Mouse (Mus musculus): Measurements from ENCODE around the gene Slc25a21. TPM values are rescaled to one million over a fixed set of nuclear protein-coding genes. Genes with fewer than 3 reads are reported as not detected.

Gene Slc25a21
- polyA plus RNA-seq, 1 experiment from 2014 or later = 12.6 TPM

DNA sequence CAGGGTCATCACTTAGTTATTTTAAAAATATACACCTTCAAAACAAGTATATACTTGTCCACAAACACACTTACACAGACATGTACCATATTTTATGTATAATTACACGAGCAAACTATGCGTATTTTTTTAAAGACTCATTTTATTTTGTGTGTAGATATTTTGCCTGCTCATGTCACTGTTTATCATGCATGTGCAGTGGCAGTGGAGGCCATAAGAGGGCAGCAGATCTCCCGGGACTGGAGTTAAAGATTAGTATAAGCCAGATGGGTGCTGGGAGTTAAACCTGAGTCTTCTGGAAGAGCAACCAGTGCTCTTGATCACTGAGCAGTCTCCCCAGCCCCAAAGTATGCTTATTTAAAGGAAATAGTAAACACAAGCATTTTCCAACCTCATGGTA, 522.5 kb downstream of the Slc25a21 start:
- H3K4me3 ChIP-seq (ENCODE audit: low read depth, low read length) = no peak overlapping the region
- H3K9me3 ChIP-seq (ENCODE audit: low read length) = no peaks in the 10 kb centered on the region
- ATAC-seq = no peak
- no peaks in the 10 kb centered on the region for H3K36me3 ChIP-seq (replicated peaks; ENCODE audit: insufficient read depth, low read length)
- H3K4me1 ChIP-seq (ENCODE audit: insufficient read depth) = no peaks in the 10 kb centered on the region
- no peak for DNase-seq
- WGBS (ENCODE audit: insufficient replicate concordance) = 29% methylated on average over 3 of the region's 3 CpGs
- TF ChIP-seq CTCF (IDR thresholded peaks at IDR 0.05; ENCODE audit: low read depth) (peak; percentile 60), EP300 (IDR thresholded peaks at IDR 0.05; ENCODE audit: low read depth) (no peak)
- no peak overlapping the region for H3K4me2 ChIP-seq (ENCODE audit: low read depth, low read length)
- H3K27ac ChIP-seq (ENCODE audit: low read depth) = no peak overlapping the region
- no peak overlapping the region for H3K9ac ChIP-seq (replicated peaks)
- H3K27me3 ChIP-seq (ENCODE audit: insufficient read depth, low read length) = peaks cover 12% of the 10 kb centered on the region; the same call in 1 of the 2 replicates

DNA sequence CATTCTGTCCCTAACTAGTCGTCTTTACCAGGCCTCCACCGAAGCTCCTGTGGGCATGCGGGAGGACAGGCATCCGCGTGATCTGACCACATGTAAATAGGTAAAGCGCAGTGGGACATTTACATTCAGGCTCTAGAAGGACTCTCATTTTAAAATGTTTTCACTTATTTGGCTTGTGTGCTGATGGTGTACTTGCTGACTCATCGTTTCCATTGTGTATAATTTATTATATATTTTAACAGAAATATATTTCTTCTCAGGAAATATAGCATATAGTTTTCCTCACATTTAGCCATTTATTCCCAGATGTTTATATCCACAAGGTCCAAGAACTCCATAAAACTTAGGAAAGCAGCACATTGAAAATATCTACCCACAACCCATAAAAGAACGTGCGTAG, 526.5 kb downstream of the Slc25a21 start:
- Histone ChIP-seq H3K9me3 (ENCODE audit: low read length) (no peaks in the 10 kb centered on the region), H3K4me3 (ENCODE audit: low read depth, low read length) (no peak overlapping the region), H3K27me3 (ENCODE audit: insufficient read depth, low read length) (0 out of 2 replicates have a peak, but pooled peaks cover under 1% of the 10 kb centered on the region), H3K9ac (replicated peaks) (no peak overlapping the region), H3K36me3 (replicated peaks; ENCODE audit: insufficient read depth, low read length) (no peaks in the 10 kb centered on the region), H3K4me1 (ENCODE audit: insufficient read depth) (no peaks in the 10 kb centered on the region), H3K27ac (ENCODE audit: low read depth) (no peak overlapping the region), H3K4me2 (ENCODE audit: low read depth, low read length) (no peak overlapping the region)
- 89% methylated on average over 9 of the region's 9 CpGs for WGBS (ENCODE audit: insufficient replicate concordance)
- ATAC-seq (no peak), DNase-seq (no peak)
- TF ChIP-seq EP300 (IDR thresholded peaks at IDR 0.05; ENCODE audit: low read depth) = no peak
- TF ChIP-seq CTCF (IDR thresholded peaks at IDR 0.05; ENCODE audit: low read depth) = no peak

- no peak overlapping the region for H3K9ac ChIP-seq (replicated peaks)
- WGBS (ENCODE audit: insufficient replicate concordance) = 76% methylated on average over 9 of the region's 9 CpGs
- H3K9me3 ChIP-seq (ENCODE audit: low read length) = no peaks in the 10 kb centered on the region
- no peak for DNase-seq
- H3K4me1 ChIP-seq (ENCODE audit: insufficient read depth) = no peaks in the 10 kb centered on the region
- H3K27ac ChIP-seq (ENCODE audit: low read depth) = no peak overlapping the region
- no peak for TF ChIP-seq CTCF (IDR thresholded peaks at IDR 0.05; ENCODE audit: low read depth)
- TF ChIP-seq EP300 (IDR thresholded peaks at IDR 0.05; ENCODE audit: low read depth) = no peak
- H3K36me3 ChIP-seq (replicated peaks; ENCODE audit: insufficient read depth, low read length) = no peaks in the 10 kb centered on the region
- ATAC-seq = no peak
- H3K4me3 ChIP-seq (ENCODE audit: low read depth, low read length) = no peak overlapping the region
- no peak overlapping the region for H3K4me2 ChIP-seq (ENCODE audit: low read depth, low read length)
- no peaks in the 10 kb centered on the region for H3K27me3 ChIP-seq (ENCODE audit: insufficient read depth, low read length)
Measured at GRCm38 (mm10) chr12:56669451-56670122, 527.7 kb downstream of the Slc25a21 start.

Other genes starting within 250 kb of the Slc25a21 start
- 20.8 and 22.8 TPM in 2 replicates for gene Prps1l3, start 32.9 kb upstream of the Slc25a21 start, polyA plus RNA-seq (2015; fragmentation: Nextera tagmentation; extraction: Ambion mirVana)
- 2.1 and 2.8 TPM in 2 replicates for gene Mipol1, start 33.0 kb upstream of the Slc25a21 start, polyA plus RNA-seq (2015; fragmentation: Nextera tagmentation; extraction: Ambion mirVana)

Data from liver, postnatal 0 days (tissue).